Mouse (Mus musculus): ENCODE data around the gene Gabpb2.

Gene Gabpb2

GRCm38 (mm10) chr3:95194721-95195135, 23.0 kb downstream of the Gabpb2 start:
- DNase-seq (ENCODE audit: low spot score): no peak

GRCm38 (mm10) chr3:95186888-95187287, 30.8 kb downstream of the Gabpb2 start:
- DNase-seq (ENCODE audit: low spot score): no peak

DNA sequence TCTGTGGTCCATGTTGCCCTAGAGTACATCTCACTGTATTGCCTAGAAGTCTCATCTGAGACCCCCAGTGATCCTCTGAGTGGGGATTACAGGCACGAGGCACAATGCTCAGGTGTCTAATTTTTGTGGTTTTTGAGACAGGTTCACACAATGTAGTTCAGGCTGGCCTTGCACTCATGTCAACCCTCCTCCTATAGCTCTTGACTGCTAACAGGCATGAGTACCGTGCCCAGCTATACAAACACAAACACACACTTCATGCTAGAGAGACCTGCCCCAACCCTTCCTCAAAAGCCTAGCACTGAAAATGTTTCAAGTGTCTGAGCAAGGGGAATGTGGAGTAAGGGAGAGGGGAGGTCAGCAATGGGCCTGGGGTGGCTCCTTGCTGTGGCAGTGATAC, 31.6 kb downstream of the Gabpb2 start:
- DNase-seq (ENCODE audit: low spot score): no peak

- DNase-seq (ENCODE audit: low spot score): no peak
Observed at GRCm38 (mm10) chr3:95184796-95185577, 32.7 kb downstream of the Gabpb2 start.

DNA sequence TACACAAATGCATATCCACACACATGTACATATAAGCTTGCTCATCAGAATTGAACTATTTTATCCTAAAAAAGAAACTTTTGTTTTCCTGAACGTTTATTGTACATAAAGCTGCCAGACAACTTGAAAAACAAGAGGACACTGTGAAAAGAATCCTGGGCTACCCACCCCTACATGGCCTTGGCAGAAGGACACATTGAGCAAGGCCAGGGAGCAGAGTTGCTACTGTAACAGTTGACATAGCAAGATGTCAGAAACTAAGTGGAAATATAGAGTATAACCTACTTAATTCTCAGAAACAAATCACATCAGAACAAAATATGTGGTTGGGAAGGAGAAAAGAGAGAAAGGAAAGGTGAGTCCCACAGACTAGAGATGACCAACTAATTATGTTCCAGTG, 35.9 kb downstream of the Gabpb2 start:
- DNase-seq (ENCODE audit: low spot score): no peak

- DNase-seq (ENCODE audit: low spot score): no peak
Observed at GRCm38 (mm10) chr3:95179890-95180289, 37.8 kb downstream of the Gabpb2 start.

GRCm38 (mm10) chr3:95178948-95179347, 38.8 kb downstream of the Gabpb2 start:
- no peak for DNase-seq (ENCODE audit: low spot score)

GRCm38 (mm10) chr3:95177583-95177982, 40.1 kb downstream of the Gabpb2 start:
- no peak for DNase-seq (ENCODE audit: low spot score)

DNA sequence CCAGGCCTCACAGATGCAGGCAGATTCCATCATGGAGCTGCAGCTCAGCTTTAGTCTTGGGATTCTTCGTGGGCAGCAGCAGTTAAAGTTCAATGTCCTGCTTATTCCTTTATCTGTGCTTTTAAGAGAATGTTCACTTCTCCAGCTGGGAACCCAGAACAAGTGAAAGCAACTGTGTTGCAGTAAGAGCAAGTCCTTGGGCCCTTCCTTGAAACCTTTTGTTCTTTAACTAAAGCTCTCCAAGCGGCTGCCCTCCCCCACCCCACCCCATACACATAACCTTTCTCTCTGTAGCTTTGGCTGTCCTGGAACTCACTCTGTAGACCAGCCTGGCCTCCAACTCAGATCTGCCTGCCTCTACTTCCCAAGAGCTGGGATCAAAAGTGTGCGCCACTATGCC, 41.2 kb downstream of the Gabpb2 start:
- no peak for DNase-seq (ENCODE audit: low spot score)

GRCm38 (mm10) chr3:95174011-95174592, 43.6 kb downstream of the Gabpb2 start:
- peak; percentile 72 for DNase-seq (ENCODE audit: low spot score)

DNA sequence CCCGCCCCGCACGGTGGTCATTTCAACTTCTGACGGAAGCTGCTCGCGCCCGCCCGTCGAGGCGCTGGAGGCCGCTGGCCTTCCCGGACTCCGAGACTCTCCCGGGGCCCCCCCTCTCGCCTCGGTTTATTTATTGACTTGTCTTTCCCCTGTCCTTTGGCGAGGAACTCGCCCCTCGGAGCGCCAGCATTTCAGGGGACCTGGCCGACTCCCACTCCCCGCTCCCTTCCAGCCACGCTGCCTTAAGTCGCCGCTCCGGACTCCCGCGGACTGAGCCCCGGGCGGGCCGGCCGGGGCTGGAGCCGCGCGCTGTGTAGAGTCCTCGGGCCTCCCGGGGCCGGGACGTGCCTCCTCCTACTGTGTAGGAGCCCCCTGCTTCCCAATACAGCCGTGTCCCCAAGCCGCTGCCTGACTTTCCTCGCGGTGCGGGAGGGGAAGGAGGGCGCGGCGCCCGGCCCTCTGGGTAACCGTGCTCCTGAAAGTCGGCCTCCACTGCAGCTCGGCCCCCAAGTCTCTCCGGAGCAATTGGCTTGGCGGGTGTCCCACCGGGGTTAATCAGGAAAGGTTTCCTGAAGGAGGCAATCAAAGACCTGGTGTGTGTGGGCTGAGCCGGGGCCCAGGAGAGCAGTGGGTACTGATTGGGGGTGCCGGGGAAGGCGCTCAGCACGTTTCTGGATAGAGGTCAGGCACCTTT, 44.3 kb downstream of the Gabpb2 start:
- DNase-seq (ENCODE audit: low spot score): no peak

GRCm38 (mm10) chr3:95172526-95173255, 45.0 kb downstream of the Gabpb2 start:
- DNase-seq (ENCODE audit: low spot score): no peak

DNA sequence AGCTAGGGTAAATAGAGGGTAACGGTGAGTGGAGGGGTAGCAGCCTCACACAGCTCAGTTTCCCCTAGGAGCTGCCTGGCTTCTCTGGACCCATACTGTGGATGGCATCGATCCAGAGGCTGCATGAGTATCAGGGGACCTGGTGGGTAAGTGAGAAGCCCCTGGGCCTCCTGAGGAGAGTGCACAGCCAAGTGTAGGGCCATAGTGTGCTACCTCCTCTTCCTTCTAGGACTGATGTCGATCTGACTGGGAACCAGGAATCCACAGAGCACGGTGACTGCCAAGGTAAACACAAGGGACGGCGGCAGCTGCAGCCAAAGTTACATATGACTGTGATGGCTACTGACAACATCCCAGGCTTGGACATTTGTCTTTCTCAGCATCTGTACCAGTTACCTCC, 46.6 kb downstream of the Gabpb2 start:
- DNase-seq (ENCODE audit: low spot score): no peak

DNA sequence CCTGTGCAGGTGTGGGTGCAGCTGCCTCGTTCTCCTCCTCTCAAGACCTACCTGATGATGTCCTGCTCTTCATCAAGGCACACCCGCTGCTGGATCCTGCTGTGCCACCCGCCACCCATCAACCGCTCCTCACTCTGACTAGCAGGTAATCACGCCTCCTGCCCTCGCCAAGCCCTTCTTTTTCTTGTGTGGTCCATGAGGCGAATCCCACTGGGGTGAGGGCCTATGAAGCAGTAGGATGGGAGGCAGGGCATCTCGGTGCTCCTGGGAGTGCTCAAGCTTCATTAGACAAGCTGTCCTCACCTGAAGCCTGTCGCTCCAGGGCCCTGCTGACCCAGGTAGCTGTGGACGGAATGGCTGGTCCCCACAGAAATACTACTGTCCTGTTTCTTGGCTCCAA, 47.7 kb downstream of the Gabpb2 start:
- no peak for DNase-seq (ENCODE audit: low spot score)

DNA sequence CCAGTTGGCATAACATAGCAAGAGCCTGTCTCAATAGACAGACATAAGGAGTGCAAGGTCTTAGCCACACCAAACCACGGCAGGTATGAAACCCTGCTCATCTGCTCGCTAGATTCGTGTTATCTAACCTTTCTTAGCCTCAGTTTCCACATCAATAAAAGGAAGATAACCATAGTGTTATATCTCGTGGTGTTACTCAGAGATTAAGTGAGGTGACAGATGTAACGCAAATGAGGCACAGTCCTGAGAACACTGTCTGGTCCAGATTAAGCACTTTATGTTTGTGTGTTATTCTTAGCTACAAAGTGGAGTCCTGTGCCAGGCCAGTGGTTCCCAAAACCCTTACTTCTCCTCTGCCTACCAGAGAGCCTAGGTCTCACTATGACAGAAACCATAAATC, 52.9 kb downstream of the Gabpb2 start:
- no peak for DNase-seq (ENCODE audit: low spot score)

DNA sequence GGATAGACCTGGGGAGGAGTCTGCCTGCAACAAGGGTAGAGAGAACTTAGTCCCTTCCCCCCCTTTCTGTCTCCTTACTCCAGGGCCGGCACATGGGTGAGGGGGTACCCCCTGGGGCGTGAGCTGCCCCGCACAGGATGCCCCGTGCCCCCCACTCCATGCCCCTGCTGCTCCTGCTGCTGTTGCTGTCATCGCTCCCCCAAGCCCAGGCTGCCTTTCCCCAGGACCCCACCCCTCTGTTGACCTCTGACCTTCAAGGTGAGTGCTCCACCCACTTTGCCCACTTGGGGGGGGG, 53.5 kb downstream of the Gabpb2 start:
- no peak for DNase-seq (ENCODE audit: low spot score)

DNA sequence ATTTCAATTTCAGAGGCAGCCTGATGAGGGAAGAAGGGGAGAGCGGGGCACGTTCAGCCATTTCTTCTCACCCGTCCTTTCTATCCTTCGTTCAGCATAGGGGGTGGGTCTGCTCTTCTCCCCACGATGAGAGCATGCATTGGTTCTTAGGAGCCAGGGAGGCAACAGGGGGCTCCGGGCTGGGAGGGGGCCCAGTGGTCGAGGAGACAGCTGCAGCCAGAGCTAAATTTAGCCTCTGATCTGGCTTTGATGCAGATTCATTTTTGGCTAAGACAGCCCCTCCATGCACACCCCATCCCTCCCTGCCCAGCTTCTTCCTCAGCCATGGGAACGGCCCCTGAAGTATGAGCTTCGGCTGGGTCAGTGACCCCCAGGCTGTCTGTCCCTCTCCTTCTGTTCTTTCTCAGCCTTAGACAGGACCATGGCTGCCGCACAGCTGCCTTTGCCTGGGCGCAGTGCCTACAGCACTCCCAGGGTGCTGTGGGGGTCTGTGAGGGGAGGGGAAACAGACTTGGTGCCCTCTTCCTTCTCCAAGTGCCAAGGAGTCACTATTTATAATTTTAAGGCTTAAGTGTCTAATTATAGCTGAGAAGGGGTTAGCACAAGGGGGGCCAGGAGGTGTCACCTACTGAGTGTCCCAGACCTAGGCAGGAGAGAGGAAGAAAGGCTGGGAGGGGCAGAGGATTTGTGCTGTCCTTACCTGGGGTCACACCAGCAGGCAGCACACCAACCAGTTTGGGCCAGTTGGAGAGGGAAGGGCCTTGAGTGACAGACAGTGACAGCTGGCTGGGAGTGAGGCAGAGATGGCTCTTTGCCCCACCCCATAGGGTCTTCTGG, 54.1 kb downstream of the Gabpb2 start:
- DNase-seq (ENCODE audit: low spot score): no peak

- DNase-seq (ENCODE audit: low spot score): no peak
Observed at GRCm38 (mm10) chr3:95162345-95162628, 55.4 kb downstream of the Gabpb2 start.

DNA sequence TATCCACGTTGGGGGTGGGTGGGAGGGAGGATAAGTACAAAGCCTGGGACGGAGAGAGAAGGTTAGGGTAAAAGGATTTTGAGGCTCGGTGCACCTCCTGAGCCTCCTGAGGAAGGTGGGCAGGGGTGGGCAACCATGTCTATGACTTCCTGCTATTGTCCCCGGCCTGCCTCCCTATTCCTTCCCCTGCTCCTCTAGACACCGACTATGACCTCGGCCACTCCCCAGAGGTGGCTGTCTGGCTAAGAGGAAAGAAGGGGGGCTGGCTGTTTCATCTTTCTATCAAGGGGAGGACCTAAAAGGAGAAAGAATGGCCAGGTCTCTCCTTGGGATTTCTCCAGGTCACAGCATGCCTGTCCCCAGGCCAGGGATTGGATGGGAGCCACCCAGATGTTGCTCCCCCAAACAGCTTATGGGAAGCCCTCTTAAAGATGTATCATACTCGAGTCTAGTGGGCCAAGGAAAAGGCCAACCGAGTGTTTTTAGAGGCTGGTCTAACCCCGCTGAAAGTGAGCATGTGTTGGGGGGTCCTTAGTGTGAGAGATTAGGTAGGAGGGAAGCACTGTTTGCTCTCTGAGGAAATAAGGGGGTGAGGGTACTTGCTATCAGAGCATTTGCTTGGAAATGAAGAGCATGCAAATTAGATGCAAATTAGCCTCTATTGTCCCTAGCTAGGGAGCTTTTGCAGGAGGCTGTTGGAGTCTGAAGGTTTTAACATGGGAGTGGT, 55.9 kb downstream of the Gabpb2 start:
- DNase-seq (ENCODE audit: low spot score): no peak

GRCm38 (mm10) chr3:95161041-95161551, 56.6 kb downstream of the Gabpb2 start:
- DNase-seq (ENCODE audit: low spot score): no peak

All from ovary, postnatal 10 days (tissue).